Mouse (Mus musculus): Measurements from ENCODE around the gene Det1. TPM values are rescaled to one million over a fixed set of nuclear protein-coding genes. Genes with fewer than 3 reads are reported as not detected.

Gene Det1
- total and polyA plus RNA-seq, 3 experiments: 15.8 to 16.8 TPM; not detected in 1

DNA sequence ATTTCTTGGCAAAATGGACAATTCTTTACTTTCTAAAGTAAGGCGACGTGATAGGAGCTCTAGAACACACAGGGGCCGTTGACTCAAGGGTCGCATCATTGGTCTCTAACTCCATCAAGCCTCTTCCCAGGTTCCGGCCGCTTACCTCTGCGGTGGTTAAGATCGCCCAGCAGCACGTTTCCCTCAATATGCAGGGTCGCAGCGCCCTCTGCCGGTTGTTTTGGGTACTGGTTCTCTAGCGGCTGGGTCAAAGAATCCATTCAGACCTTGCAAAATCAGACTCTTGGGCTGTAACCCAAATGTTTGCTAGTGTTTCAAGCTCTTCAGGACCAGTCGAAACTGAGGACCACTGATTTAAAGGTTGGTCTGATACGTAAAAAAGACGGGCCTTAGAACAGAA, 43.6 kb upstream of the Det1 start (continued):
- TF ChIP-seq POLR2A (IDR thresholded peaks at IDR 0.05; ENCODE audit: control insufficient read depth in 1 of 2, insufficient read depth in 1 of 2, low read depth in 1 of 2, low read length in 2 of 2, poor library complexity in 1 of 2) (no peak), USF1 (IDR thresholded peaks at IDR 0.05; ENCODE audit: low read depth, low read length) (no peak), GABPA (IDR thresholded peaks at IDR 0.05; ENCODE audit: low read depth, low read length) (no peak)

DNA sequence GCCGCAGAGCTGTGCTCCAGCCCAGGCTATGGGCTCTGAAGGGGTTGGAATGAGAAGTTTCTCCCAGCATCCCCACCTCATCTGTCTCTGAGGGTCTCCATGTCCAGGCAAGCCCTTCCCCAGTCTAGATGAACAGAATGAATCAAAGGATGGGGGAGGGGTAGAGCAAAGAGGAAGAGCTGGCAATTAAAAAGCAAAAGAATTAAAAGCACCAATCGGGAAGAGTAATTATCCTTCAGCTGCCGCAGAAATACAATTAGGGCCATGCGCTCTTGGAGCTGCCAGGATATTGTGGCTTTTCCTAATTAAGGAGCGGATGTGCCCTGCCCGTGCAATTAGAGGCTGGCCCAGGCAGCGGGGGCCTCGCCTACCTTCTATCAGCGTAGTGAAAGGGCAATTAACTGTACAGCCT, 40.4 kb upstream of the Det1 start:
- Histone ChIP-seq H3K27ac (ENCODE audit: control insufficient read depth, low read depth, low read length) (no peak overlapping the region), H3K27me3 (ENCODE audit: control insufficient read depth in 1 of 2, insufficient read depth in 2 of 2, low read length in 2 of 2) (no peaks in the 10 kb centered on the region; a peak in 1 of 4 replicates), H3K9ac (ENCODE audit: control insufficient read depth, low read depth, low read length, poor library complexity, severe bottlenecking) (no peak overlapping the region), H3K4me3 (ENCODE audit: control insufficient read depth in 1 of 2, insufficient read depth in 1 of 2, low read depth in 2 of 2, low read length in 2 of 2) (no peak overlapping the region), H3K36me3 (ENCODE audit: control insufficient read depth in 1 of 2, insufficient read depth in 2 of 2, low read length in 2 of 2) (no peaks in the 10 kb centered on the region), H3K4me1 (ENCODE audit: control insufficient read depth in 1 of 2, insufficient read depth in 2 of 2, low read length in 2 of 2) (no peaks in the 10 kb centered on the region), H3K9me3 (replicated peaks; ENCODE audit: insufficient read depth, low read length) (no peaks in the 10 kb centered on the region), H3K79me2 (ENCODE audit: control insufficient read depth, insufficient read depth, low read length, poor library complexity) (no peaks in the 10 kb centered on the region)
- DNase-seq (ENCODE audit: low read depth, low spot score): no peak
- no peak for TF ChIP-seq POLR2A (IDR thresholded peaks at IDR 0.05; ENCODE audit: control insufficient read depth in 1 of 2, insufficient read depth in 1 of 2, low read depth in 1 of 2, low read length in 2 of 2, poor library complexity in 1 of 2)

DNA sequence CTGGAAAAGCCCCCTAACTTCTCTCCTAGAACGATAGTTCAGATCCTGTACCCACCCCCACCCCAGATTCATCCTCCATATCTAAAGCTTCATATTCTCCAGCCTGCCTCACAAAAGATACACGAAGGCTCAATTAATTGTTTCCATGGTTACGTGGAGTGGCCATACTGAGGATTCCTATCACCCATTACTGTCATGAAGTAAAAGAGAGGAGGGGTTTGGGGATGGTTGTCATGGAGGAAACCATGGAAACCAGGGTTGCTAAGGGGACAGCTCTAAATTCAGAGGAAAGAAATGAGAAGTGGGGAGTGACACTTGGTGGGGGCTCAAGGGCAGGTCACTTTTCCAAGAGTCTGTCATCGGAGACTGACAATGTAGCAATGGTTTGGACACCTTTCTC, 39.4 kb upstream of the Det1 start:
- no peaks in the 10 kb centered on the region for H3K9me3 ChIP-seq (replicated peaks; ENCODE audit: insufficient read depth, low read length)
- no peak overlapping the region for H3K27ac ChIP-seq (ENCODE audit: control insufficient read depth, low read depth, low read length)
- no peaks in the 10 kb centered on the region for H3K4me1 ChIP-seq (ENCODE audit: control insufficient read depth in 1 of 2, insufficient read depth in 2 of 2, low read length in 2 of 2)
- no peaks in the 10 kb centered on the region; a peak in 1 of 4 replicates for H3K27me3 ChIP-seq (ENCODE audit: control insufficient read depth in 1 of 2, insufficient read depth in 2 of 2, low read length in 2 of 2)
- DNase-seq (ENCODE audit: low read depth, low spot score): no peak
- no peaks in the 10 kb centered on the region for H3K36me3 ChIP-seq (ENCODE audit: control insufficient read depth in 1 of 2, insufficient read depth in 2 of 2, low read length in 2 of 2)
- H3K4me3 ChIP-seq (ENCODE audit: control insufficient read depth in 1 of 2, insufficient read depth in 1 of 2, low read depth in 2 of 2, low read length in 2 of 2): no peak overlapping the region
- no peaks in the 10 kb centered on the region for H3K79me2 ChIP-seq (ENCODE audit: control insufficient read depth, insufficient read depth, low read length, poor library complexity)
- TF ChIP-seq RAD21 (IDR thresholded peaks at IDR 0.05; ENCODE audit: low read depth, low read length): no peak
- TF ChIP-seq MXI1 (IDR thresholded peaks at IDR 0.05; ENCODE audit: low read depth, low read length): no peak
- no peak for TF ChIP-seq CTCF (IDR thresholded peaks at IDR 0.05 in 2 of 3, conservative IDR thresholded peaks at IDR 0.05 in 1 of 3; ENCODE audit: control insufficient read depth in 1 of 3, insufficient read depth in 1 of 3, low read depth in 2 of 3, low read length in 3 of 3, poor library complexity in 1 of 3, severe bottlenecking in 1 of 3)
- no peak for TF ChIP-seq KAT2A (conservative IDR thresholded peaks at IDR 0.05; ENCODE audit: low read depth, low read length)
- TF ChIP-seq MAFK (IDR thresholded peaks at IDR 0.05; ENCODE audit: borderline replicate concordance, low read depth, low read length): no peak
- TF ChIP-seq EP300 (IDR thresholded peaks at IDR 0.05; ENCODE audit: low read depth in 1 of 2, low read length in 2 of 2): no peak
- no peak for TF ChIP-seq TAL1 (IDR thresholded peaks at IDR 0.05; ENCODE audit: low read length)
- TF ChIP-seq SMC3 (IDR thresholded peaks at IDR 0.05; ENCODE audit: low read depth, low read length): no peak
- TF ChIP-seq POLR2A (IDR thresholded peaks at IDR 0.05; ENCODE audit: control insufficient read depth in 1 of 2, insufficient read depth in 1 of 2, low read depth in 1 of 2, low read length in 2 of 2, poor library complexity in 1 of 2): no peak
- TF ChIP-seq UBTF (IDR thresholded peaks at IDR 0.05; ENCODE audit: borderline replicate concordance, insufficient read depth, low read depth, low read length): no peak
- TF ChIP-seq NRF1 (IDR thresholded peaks at IDR 0.05; ENCODE audit: insufficient read depth, low read depth, low read length, poor library complexity, severe bottlenecking): no peak
- TF ChIP-seq MAX (IDR thresholded peaks at IDR 0.05; ENCODE audit: low read length): no peak
- no peak for TF ChIP-seq ZC3H11A (IDR thresholded peaks at IDR 0.05; ENCODE audit: low read depth, low read length)
- TF ChIP-seq MYC (IDR thresholded peaks at IDR 0.05; ENCODE audit: low read depth, low read length): no peak
- no peak for TF ChIP-seq POLR2AphosphoS2 (IDR thresholded peaks at IDR 0.05; ENCODE audit: low read length)
- no peak for TF ChIP-seq CHD1 (IDR thresholded peaks at IDR 0.05; ENCODE audit: low read depth, low read length)
- TF ChIP-seq MYB (IDR thresholded peaks at IDR 0.05; ENCODE audit: low read depth, low read length): no peak
- no peak overlapping the region for H3K9ac ChIP-seq (ENCODE audit: control insufficient read depth, low read depth, low read length, poor library complexity, severe bottlenecking)

All from MEL (cell line).